Mouse (Mus musculus): ENCODE results near the gene Ppif. TPM values are rescaled to one million over a fixed set of nuclear protein-coding genes. Genes with fewer than 3 reads are reported as not detected.

Ppif gene
- polyA plus RNA-seq, 1 experiment from 2014 or later, result 47.3 TPM

- no peaks in the 10 kb centered on the region for H3K9me3 ChIP-seq
- H3K4me3 ChIP-seq, result no peak overlapping the region
- no peaks in the 10 kb centered on the region for H3K36me3 ChIP-seq
- no peaks in the 10 kb centered on the region for H3K27me3 ChIP-seq (ENCODE audit: insufficient read depth, poor library complexity, severe bottlenecking)
- DNase-seq (ENCODE audit: low spot score), result no peak
- H3K4me1 ChIP-seq (replicated peaks), result peaks cover 38% of the 10 kb centered on the region
- WGBS, result 26% methylated on average over 4 of the region's 4 CpGs
- peak overlapping the region; percentile 59 for H3K27ac ChIP-seq
Measured at GRCm38 (mm10) chr14:25725690-25726089, 31.7 kb downstream of the Ppif start.

- Histone ChIP-seq H3K27me3 (ENCODE audit: insufficient read depth, poor library complexity, severe bottlenecking) (no peaks in the 10 kb centered on the region), H3K9me3 (no peaks in the 10 kb centered on the region), H3K27ac (0 out of 2 replicates have a peak overlapping the region, but pooled peaks have one; percentile 35), H3K36me3 (no peaks in the 10 kb centered on the region), H3K4me1 (replicated peaks) (peaks cover 38% of the 10 kb centered on the region), H3K4me3 (no peak overlapping the region)
- whole genome bisulfite sequencing, result 52% methylated on average over 20 of the region's 20 CpGs
- peak; percentile 77 for DNase-seq (ENCODE audit: low spot score)
Measured at GRCm38 (mm10) chr14:25726226-25727148, 32.5 kb downstream of the Ppif start.

- H3K4me1 ChIP-seq (replicated peaks), result peaks cover 38% of the 10 kb centered on the region
- no peaks in the 10 kb centered on the region for H3K27me3 ChIP-seq (ENCODE audit: insufficient read depth, poor library complexity, severe bottlenecking)
- no peaks in the 10 kb centered on the region for H3K36me3 ChIP-seq
- peak overlapping the region; percentile 35; the same call in 1 of the 2 replicates for H3K27ac ChIP-seq
- WGBS, result 66% methylated on average over 5 of the region's 5 CpGs
- DNase-seq (ENCODE audit: low spot score), result no peak
- no peaks in the 10 kb centered on the region for H3K9me3 ChIP-seq
- no peak overlapping the region for H3K4me3 ChIP-seq
Measured at GRCm38 (mm10) chr14:25727149-25727510, 33.2 kb downstream of the Ppif start.

- WGBS, result 34% methylated on average over 17 of the region's 17 CpGs
- DNase-seq (ENCODE audit: low spot score), result no peak
- no peaks in the 10 kb centered on the region for H3K36me3 ChIP-seq
Measured at GRCm38 (mm10) chr14:25734736-25735716, 41.1 kb downstream of the Ppif start.

GRCm38 (mm10) chr14:25736140-25736539 lies 42.2 kb downstream of the Ppif start:
- Histone ChIP-seq H3K36me3 (no peaks in the 10 kb centered on the region), H3K4me3 (no peak overlapping the region), H3K27me3 (ENCODE audit: insufficient read depth, poor library complexity, severe bottlenecking) (no peaks in the 10 kb centered on the region), H3K9me3 (no peaks in the 10 kb centered on the region), H3K27ac (no peak overlapping the region; the same call in 1 of the 2 replicates), H3K4me1 (replicated peaks) (peaks cover 50% of the 10 kb centered on the region)
- DNase-seq (ENCODE audit: low spot score), result no peak
- 77% methylated on average over 3 of the region's 3 CpGs for WGBS

More at GRCm38 (mm10) chr14:25734736-25735716, 41.1 kb downstream of the Ppif start:
- Histone ChIP-seq H3K27me3 (ENCODE audit: insufficient read depth, poor library complexity, severe bottlenecking) (no peaks in the 10 kb centered on the region), H3K4me1 (replicated peaks) (peaks cover 43% of the 10 kb centered on the region), H3K27ac (peak overlapping the region; percentile 78), H3K9me3 (no peaks in the 10 kb centered on the region), H3K4me3 (no peak overlapping the region)

GRCm38 (mm10) chr14:25736589-25736988 lies 42.6 kb downstream of the Ppif start:
- H3K27me3 ChIP-seq (ENCODE audit: insufficient read depth, poor library complexity, severe bottlenecking), result no peaks in the 10 kb centered on the region
- H3K27ac ChIP-seq, result 0 out of 2 replicates have a peak overlapping the region, but pooled peaks have one; percentile 35
- WGBS, result 83% methylated on average over 6 of the region's 6 CpGs
- H3K4me1 ChIP-seq (replicated peaks), result peaks cover 50% of the 10 kb centered on the region
- no peak overlapping the region for H3K4me3 ChIP-seq
- no peaks in the 10 kb centered on the region for H3K36me3 ChIP-seq
- DNase-seq (ENCODE audit: low spot score), result no peak
- H3K9me3 ChIP-seq, result no peaks in the 10 kb centered on the region

GRCm38 (mm10) chr14:25738591-25739001 lies 44.6 kb downstream of the Ppif start:
- 68% methylated on average over 14 of the region's 14 CpGs for WGBS

GRCm38 (mm10) chr14:25739957-25740565 lies 46.1 kb downstream of the Ppif start:
- no peaks in the 10 kb centered on the region for H3K36me3 ChIP-seq
- H3K4me1 ChIP-seq (replicated peaks), result peaks cover 40% of the 10 kb centered on the region
- peak overlapping the region; percentile 53; the same call in 1 of the 2 replicates for H3K27ac ChIP-seq
- H3K9me3 ChIP-seq, result no peaks in the 10 kb centered on the region
- WGBS, result 66% methylated on average over 4 of the region's 4 CpGs
- DNase-seq (ENCODE audit: low spot score), result no peak
- H3K27me3 ChIP-seq (ENCODE audit: insufficient read depth, poor library complexity, severe bottlenecking), result no peaks in the 10 kb centered on the region
- no peak overlapping the region for H3K4me3 ChIP-seq

More at GRCm38 (mm10) chr14:25738591-25739001, 44.6 kb downstream of the Ppif start:
- DNase-seq (ENCODE audit: low spot score), result no peak
- Histone ChIP-seq H3K36me3 (no peaks in the 10 kb centered on the region), H3K27ac (peak overlapping the region; percentile 66), H3K4me1 (replicated peaks) (peaks cover 50% of the 10 kb centered on the region), H3K4me3 (no peak overlapping the region), H3K27me3 (ENCODE audit: insufficient read depth, poor library complexity, severe bottlenecking) (no peaks in the 10 kb centered on the region), H3K9me3 (no peaks in the 10 kb centered on the region)

GRCm38 (mm10) chr14:25741211-25741610 lies 47.3 kb downstream of the Ppif start:
- no peak for DNase-seq (ENCODE audit: low spot score)
- H3K4me1 ChIP-seq (replicated peaks), result peaks cover 37% of the 10 kb centered on the region
- WGBS, result 79% methylated on average over 3 of the region's 3 CpGs

GRCm38 (mm10) chr14:25741840-25742367 lies 48.0 kb downstream of the Ppif start:
- H3K27me3 ChIP-seq (ENCODE audit: insufficient read depth, poor library complexity, severe bottlenecking), result no peaks in the 10 kb centered on the region; the same call in 1 of the 2 replicates

More at GRCm38 (mm10) chr14:25741211-25741610, 47.3 kb downstream of the Ppif start:
- H3K27me3 ChIP-seq (ENCODE audit: insufficient read depth, poor library complexity, severe bottlenecking), result no peaks in the 10 kb centered on the region; the same call in 1 of the 2 replicates
- H3K36me3 ChIP-seq, result no peaks in the 10 kb centered on the region
- no peak overlapping the region for H3K4me3 ChIP-seq
- 0 out of 2 replicates have a peak overlapping the region, but pooled peaks have one; percentile 23 for H3K27ac ChIP-seq
- no peaks in the 10 kb centered on the region for H3K9me3 ChIP-seq

GRCm38 (mm10) chr14:25742943-25743342 lies 49.0 kb downstream of the Ppif start:
- DNase-seq (ENCODE audit: low spot score), result no peak
- Histone ChIP-seq H3K9me3 (no peaks in the 10 kb centered on the region), H3K4me1 (replicated peaks) (peaks cover 40% of the 10 kb centered on the region), H3K4me3 (no peak overlapping the region), H3K27ac (no peak overlapping the region), H3K36me3 (no peaks in the 10 kb centered on the region), H3K27me3 (ENCODE audit: insufficient read depth, poor library complexity, severe bottlenecking) (no peaks in the 10 kb centered on the region; the same call in 1 of the 2 replicates)
- 94% methylated on average over 5 of the region's 5 CpGs for WGBS

More at GRCm38 (mm10) chr14:25741840-25742367, 48.0 kb downstream of the Ppif start:
- Histone ChIP-seq H3K9me3 (no peaks in the 10 kb centered on the region), H3K4me1 (replicated peaks) (peaks cover 33% of the 10 kb centered on the region), H3K4me3 (no peak overlapping the region), H3K27ac (no peak overlapping the region), H3K36me3 (no peaks in the 10 kb centered on the region)
- DNase-seq (ENCODE audit: low spot score), result no peak
- WGBS, result 61% methylated on average over 5 of the region's 5 CpGs

Measured in hindbrain, embryonic 10.5 days (tissue).